Mouse (Mus musculus) C2C12 (cell line): Measurements from ENCODE around the gene Ubr7. TPM values are rescaled to one million over a fixed set of nuclear protein-coding genes. Genes with fewer than 3 reads are reported as not detected.

Experiments used
- H3K27me3 ChIP-seq: one replicate; pipeline ENCODE4 v1.6.1; 2011; ENCODE audit not compliant: control insufficient read depth, insufficient read depth, insufficient read length
- H3K36me3 ChIP-seq: one replicate; pipeline ENCODE4 v1.6.1; 2011; ENCODE audit not compliant: control insufficient read depth, insufficient read depth
- H3K4me3 ChIP-seq: one replicate; pipeline ENCODE4 v1.5.1; 2011; ENCODE audit warnings: mild to moderate bottlenecking, control low read depth; ENCODE audit not compliant: poor library complexity, insufficient read depth, severe bottlenecking
- H3K79me2 ChIP-seq: one replicate; pipeline ENCODE4 v1.6.1; 2011; ENCODE audit not compliant: control insufficient read depth, insufficient read depth
- H3K79me3 ChIP-seq: one replicate; pipeline ENCODE4 v1.6.1; 2011; ENCODE audit warnings: low read depth, control low read depth
- H3ac ChIP-seq: one replicate; pipeline ENCODE3; 2011; ENCODE audit warnings: low read depth; ENCODE audit not compliant: control insufficient read depth, insufficient read length
- CEBPB ChIP-seq: IDR thresholded peaks from one replicate; pipeline ENCODE4 v1.6.1; 2011; ENCODE audit warnings: low read depth, mild to moderate bottlenecking, control low read depth, moderate library complexity
- CTCF ChIP-seq: IDR thresholded peaks from one replicate; pipeline ENCODE4 v1.5.1; 2011; ENCODE audit not compliant: control insufficient read depth, insufficient read depth, insufficient read length
- FOSL1 ChIP-seq: IDR thresholded peaks from one replicate; pipeline ENCODE4 v1.8.0; 2011; ENCODE audit warnings: mild to moderate bottlenecking, low read length; ENCODE audit not compliant: poor library complexity, insufficient read depth, severe bottlenecking
- MAX ChIP-seq: IDR thresholded peaks from one replicate; pipeline ENCODE4 v1.6.1; 2011; ENCODE audit warnings: mild to moderate bottlenecking, control low read depth
- MYOD1 ChIP-seq: IDR thresholded peaks from one replicate; pipeline ENCODE4 v1.6.1; 2011; ENCODE audit warnings: low read depth; ENCODE audit not compliant: control insufficient read depth, insufficient read length
- MYOG ChIP-seq: IDR thresholded peaks from one replicate; pipeline ENCODE4 v1.6.1; 2011; ENCODE audit not compliant: control insufficient read depth, insufficient read length; ENCODE audit errors: extremely low read depth
- USF1 ChIP-seq: IDR thresholded peaks from one replicate; pipeline ENCODE4 v1.6.1; 2011; ENCODE audit warnings: low read depth, mild to moderate bottlenecking, control low read depth, moderate library complexity
- polyA plus RNA-seq: library from polyadenylated mRNA; unstranded; fragments of >200 nt; fragmentation: generic; extraction: Trizol; gene quantifications from one replicate; pipeline ENCODE4 v1.2.1, GENCODE M21; 2012; ENCODE audit warnings: missing spikeins

The Ubr7 gene
- polyA plus RNA-seq, 1 experiment: 20.6 TPM

- Histone ChIP-seq H3K4me3 (peak overlapping the region; percentile 79), H3K27me3 (no peaks in the 10 kb centered on the region)
- TF ChIP-seq MYOG (no peak), USF1 (no peak), FOSL1 (no peak), MYOD1 (no peak)
Observed at GRCm38 (mm10) chr12:102756304-102756703, 1.5 kb upstream of the Ubr7 start.

GRCm38 (mm10) chr12:102757055-102757688 lies 595 bp upstream of the Ubr7 start:
- H3K79me2 ChIP-seq: peaks cover 91% of the 10 kb centered on the region
- no peak for TF ChIP-seq CTCF
- no peak for TF ChIP-seq USF1
- no peak for TF ChIP-seq MYOD1
- no peak for TF ChIP-seq MYOG
- TF ChIP-seq MAX: no peak
- no peak for TF ChIP-seq CEBPB
- no peak for TF ChIP-seq FOSL1
- no peaks in the 10 kb centered on the region for H3K27me3 ChIP-seq
- peak overlapping the region; percentile 72 for H3ac ChIP-seq
- peaks cover 68% of the 10 kb centered on the region for H3K79me3 ChIP-seq
- H3K36me3 ChIP-seq: peaks cover 6% of the 10 kb centered on the region
- H3K4me3 ChIP-seq: peak overlapping the region; percentile 79

More at GRCm38 (mm10) chr12:102756304-102756703, 1.5 kb upstream of the Ubr7 start:
- peaks cover 95% of the 10 kb centered on the region for H3K79me2 ChIP-seq
- H3K36me3 ChIP-seq: peaks cover 2% of the 10 kb centered on the region
- H3K79me3 ChIP-seq: peaks cover 76% of the 10 kb centered on the region
- no peak overlapping the region for H3ac ChIP-seq

- TF ChIP-seq CEBPB (no peak), MYOG (no peak), FOSL1 (no peak), MYOD1 (no peak), USF1 (no peak)
- H3K36me3 ChIP-seq: peaks cover 7% of the 10 kb centered on the region
- H3K79me3 ChIP-seq: peaks cover 60% of the 10 kb centered on the region
- H3ac ChIP-seq: peak within 1 kb of the TSS; percentile 82
- H3K79me2 ChIP-seq: peaks cover 81% of the 10 kb centered on the region
- H3K4me3 ChIP-seq: peak within 1 kb of the TSS; percentile 79
- H3K27me3 ChIP-seq: no peaks in the 10 kb centered on the region
Observed at GRCm38 (mm10) chr12:102758403-102758756, 613 bp downstream of the Ubr7 start, which contains the start of gene Gm20604. Gene Gm20604 (minus strand): TSS chr12:102758672.

- H3K27me3 ChIP-seq: no peaks in the 10 kb centered on the region
- peaks cover 55% of the 10 kb centered on the region for H3K79me3 ChIP-seq
- H3K36me3 ChIP-seq: peaks cover 12% of the 10 kb centered on the region
- H3ac ChIP-seq: peak overlapping the region; percentile 82
- H3K79me2 ChIP-seq: peaks cover 75% of the 10 kb centered on the region
- TF ChIP-seq MYOD1: no peak
- no peak for TF ChIP-seq CTCF
- peak overlapping the region; percentile 79 for H3K4me3 ChIP-seq
Observed at GRCm38 (mm10) chr12:102758936-102759335, 1.2 kb downstream of the Ubr7 start.

GRCm38 (mm10) chr12:102761668-102762067 lies 3.9 kb downstream of the Ubr7 start:
- Histone ChIP-seq H3K4me3 (no peak overlapping the region), H3ac (no peak overlapping the region), H3K27me3 (no peaks in the 10 kb centered on the region), H3K79me2 (peaks cover 48% of the 10 kb centered on the region), H3K36me3 (peaks cover 36% of the 10 kb centered on the region), H3K79me3 (peaks cover 27% of the 10 kb centered on the region)
- TF ChIP-seq CEBPB (no peak), FOSL1 (no peak), CTCF (no peak), MAX (no peak)

GRCm38 (mm10) chr12:102763696-102764095 lies 5.9 kb downstream of the Ubr7 start:
- Histone ChIP-seq H3K36me3 (peaks cover 56% of the 10 kb centered on the region), H3K4me3 (no peak overlapping the region), H3K79me3 (peaks cover 22% of the 10 kb centered on the region), H3K27me3 (no peaks in the 10 kb centered on the region), H3ac (no peak overlapping the region), H3K79me2 (peaks cover 31% of the 10 kb centered on the region)
- TF ChIP-seq CTCF (no peak), CEBPB (no peak), USF1 (no peak), MYOG (no peak), MYOD1 (no peak), FOSL1 (no peak), MAX (no peak)
